Mouse (Mus musculus): ENCODE results near the gene Spint4. TPM values are rescaled to one million over a fixed set of nuclear protein-coding genes. Genes with fewer than 3 reads are reported as not detected.

Spint4 gene
- total and polyA plus RNA-seq, 3 experiments, result not detected

DNA sequence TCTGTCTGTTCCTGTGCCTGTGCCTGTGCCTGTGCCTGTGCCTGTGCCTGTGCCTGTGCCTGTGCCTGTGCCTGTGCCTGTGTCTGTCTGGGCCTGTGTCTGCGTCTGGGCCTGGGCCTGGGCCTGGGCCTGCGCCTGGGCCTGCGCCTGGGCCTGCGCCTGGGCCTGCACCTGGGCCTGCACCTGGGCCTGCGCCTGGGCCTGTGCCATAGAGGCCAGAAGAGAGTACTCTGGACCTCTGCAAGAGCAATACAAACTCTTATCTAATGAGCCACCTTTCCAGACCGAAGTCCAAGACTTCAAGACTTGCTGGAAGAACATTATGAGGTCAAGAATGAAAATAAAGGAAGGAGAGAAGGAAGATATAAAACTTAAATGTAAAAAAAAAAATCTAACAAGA lies 7.0 kb downstream of the Spint4 start:
- H3K27me3 ChIP-seq (ENCODE audit: control insufficient read depth in 1 of 2, insufficient read depth in 2 of 2, low read length in 2 of 2), result peaks cover 3 to 9% of the 10 kb centered on the region in 2 experiments
- no peaks in the 10 kb centered on the region for H3K9me3 ChIP-seq (replicated peaks; ENCODE audit: insufficient read depth, low read length)
- no peak for DNase-seq (ENCODE audit: low read depth, low spot score)
- H3K79me2 ChIP-seq (ENCODE audit: control insufficient read depth, insufficient read depth, low read length, poor library complexity), result no peaks in the 10 kb centered on the region
- H3K4me3 ChIP-seq (ENCODE audit: control insufficient read depth in 1 of 2, insufficient read depth in 1 of 2, low read depth in 2 of 2, low read length in 2 of 2), result no peak overlapping the region
- TF ChIP-seq SMC3 (IDR thresholded peaks at IDR 0.05; ENCODE audit: low read depth, low read length) (no peak), ZNF384 (IDR thresholded peaks at IDR 0.05; ENCODE audit: low read depth, low read length) (no peak), CHD2 (IDR thresholded peaks at IDR 0.05; ENCODE audit: low read length) (no peak), TAL1 (IDR thresholded peaks at IDR 0.05; ENCODE audit: low read length) (no peak), MAFK (IDR thresholded peaks at IDR 0.05; ENCODE audit: borderline replicate concordance, low read depth, low read length) (no peak), BHLHE40 (IDR thresholded peaks at IDR 0.05; ENCODE audit: borderline replicate concordance, low read depth, low read length) (no peak), ZMIZ1 (IDR thresholded peaks at IDR 0.05; ENCODE audit: low read depth, low read length) (no peak), MAX (IDR thresholded peaks at IDR 0.05; ENCODE audit: low read length) (no peak), E2F4 (IDR thresholded peaks at IDR 0.05; ENCODE audit: borderline replicate concordance, low read depth, low read length) (no peak), TCF12 (IDR thresholded peaks at IDR 0.05; ENCODE audit: low read depth, low read length) (no peak), USF1 (IDR thresholded peaks at IDR 0.05; ENCODE audit: low read depth, low read length) (no peak), USF2 (IDR thresholded peaks at IDR 0.05; ENCODE audit: borderline replicate concordance in 1 of 2, insufficient read depth in 1 of 2, low read depth in 1 of 2, low read length in 2 of 2) (no peak), HCFC1 (IDR thresholded peaks at IDR 0.05; ENCODE audit: low read depth, low read length) (no peak), MYC (IDR thresholded peaks at IDR 0.05; ENCODE audit: low read depth, low read length) (no peak), POLR2A (IDR thresholded peaks at IDR 0.05; ENCODE audit: control insufficient read depth in 1 of 2, insufficient read depth in 1 of 2, low read depth in 1 of 2, low read length in 2 of 2, poor library complexity in 1 of 2) (no peak), MAZ (IDR thresholded peaks at IDR 0.05; ENCODE audit: low read depth, low read length) (no peak), ELF1 (IDR thresholded peaks at IDR 0.05; ENCODE audit: low read depth, low read length) (no peak), EP300 (IDR thresholded peaks at IDR 0.05; ENCODE audit: low read depth in 1 of 2, low read length in 2 of 2) (no peak), NELFE (IDR thresholded peaks at IDR 0.05; ENCODE audit: low read depth, low read length) (no peak), GATA1 (IDR thresholded peaks at IDR 0.05; ENCODE audit: low read depth, low read length) (no peak)
- no peaks in the 10 kb centered on the region for H3K36me3 ChIP-seq (ENCODE audit: control insufficient read depth in 1 of 2, insufficient read depth in 2 of 2, low read length in 2 of 2)
- H3K4me1 ChIP-seq (ENCODE audit: control insufficient read depth in 1 of 2, insufficient read depth in 2 of 2, low read length in 2 of 2), result no peaks in the 10 kb centered on the region
- H3K9ac ChIP-seq (ENCODE audit: control insufficient read depth, low read depth, low read length, poor library complexity, severe bottlenecking), result no peak overlapping the region
- H3K27ac ChIP-seq (ENCODE audit: control insufficient read depth, low read depth, low read length), result no peak overlapping the region

DNA sequence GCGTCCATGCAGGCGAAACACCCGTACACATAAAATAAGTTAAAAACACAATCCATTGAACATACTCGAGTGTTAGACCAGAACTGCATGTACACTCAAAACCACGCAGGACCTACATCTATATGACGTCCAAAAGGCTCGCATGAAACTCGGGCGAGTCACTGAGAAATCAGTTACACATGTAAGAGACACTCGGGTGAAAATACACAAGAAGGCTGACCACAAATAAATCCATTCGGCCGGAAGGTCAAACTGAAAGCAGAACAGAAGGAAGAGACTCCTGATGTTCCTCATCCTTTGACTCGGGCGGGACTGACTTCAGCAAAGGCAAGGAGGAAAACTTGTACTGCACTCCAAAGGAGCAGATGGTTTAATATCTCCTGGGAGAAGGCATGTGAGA lies 7.7 kb downstream of the Spint4 start:
- H3K27me3 ChIP-seq (ENCODE audit: control insufficient read depth in 1 of 2, insufficient read depth in 2 of 2, low read length in 2 of 2), result peaks cover 3 to 9% of the 10 kb centered on the region in 2 experiments; a peak in 3 of 4 replicates
- no peak overlapping the region for H3K27ac ChIP-seq (ENCODE audit: control insufficient read depth, low read depth, low read length)
- H3K36me3 ChIP-seq (ENCODE audit: control insufficient read depth in 1 of 2, insufficient read depth in 2 of 2, low read length in 2 of 2), result no peaks in the 10 kb centered on the region
- DNase-seq (ENCODE audit: low read depth, low spot score), result no peak
- no peaks in the 10 kb centered on the region for H3K4me1 ChIP-seq (ENCODE audit: control insufficient read depth in 1 of 2, insufficient read depth in 2 of 2, low read length in 2 of 2)
- no peaks in the 10 kb centered on the region for H3K9me3 ChIP-seq (replicated peaks; ENCODE audit: insufficient read depth, low read length)
- no peaks in the 10 kb centered on the region for H3K79me2 ChIP-seq (ENCODE audit: control insufficient read depth, insufficient read depth, low read length, poor library complexity)
- no peak overlapping the region for H3K4me3 ChIP-seq (ENCODE audit: control insufficient read depth in 1 of 2, insufficient read depth in 1 of 2, low read depth in 2 of 2, low read length in 2 of 2)
- TF ChIP-seq UBTF (IDR thresholded peaks at IDR 0.05; ENCODE audit: borderline replicate concordance, insufficient read depth, low read depth, low read length), result no peak
- H3K9ac ChIP-seq (ENCODE audit: control insufficient read depth, low read depth, low read length, poor library complexity, severe bottlenecking), result no peak overlapping the region

All from MEL (cell line).